Mouse (Mus musculus) midbrain, embryonic 14.5 days (tissue): ENCODE data around the gene Tedc1. TPM values are rescaled to one million over a fixed set of nuclear protein-coding genes. Genes with fewer than 3 reads are reported as not detected.

ENCODE experiments used
- ATAC-seq: fragments of 200-750 bp; cut with Nextera tagmentation; 2 replicates; pipeline ENCODE4 v1.8.0; 2017; ENCODE audit warnings: moderate number of reproducible peaks, moderate library complexity; ENCODE audit not compliant: low FRiP score, low TSS enrichment
- DNase-seq: peaks from one replicate; pipeline ENCODE4 v3.0.0-alpha.2; 2015
- H3K27ac ChIP-seq: fragments of 300-500 bp; sonication (generic); replicated peaks from 2 replicates; pipeline ENCODE4 v1.5.1; 2014; ENCODE audit warnings: mild to moderate bottlenecking, low read depth, low read length, moderate library complexity
- H3K27me3 ChIP-seq: fragments of 300-500 bp; sonication (generic); 2 replicates; pipeline ENCODE4 v1.6.1; 2014; ENCODE audit warnings: low read length, control low read depth, mixed read lengths; ENCODE audit not compliant: control insufficient read depth, insufficient read depth
- H3K36me3 ChIP-seq: fragments of 300-500 bp; sonication (generic); 2 replicates; pipeline ENCODE4 v1.6.1; 2014; ENCODE audit warnings: low read length, control low read depth; ENCODE audit not compliant: control insufficient read depth, insufficient read depth
- H3K4me1 ChIP-seq: fragments of 300-500 bp; sonication (generic); 2 replicates; pipeline ENCODE4 v1.6.1; 2014; ENCODE audit warnings: mild to moderate bottlenecking, antibody characterized with exemption, low read length, control low read depth; ENCODE audit not compliant: control insufficient read depth, insufficient read depth
- H3K4me2 ChIP-seq: fragments of 300-500 bp; sonication (generic); 2 replicates; pipeline ENCODE4 v1.6.1; 2014; ENCODE audit warnings: mild to moderate bottlenecking, low read length, moderate library complexity
- H3K4me3 ChIP-seq: fragments of 300-500 bp; sonication (generic); replicated peaks from 2 replicates; pipeline ENCODE4 v1.5.1; 2014; ENCODE audit warnings: low read depth, low read length
- H3K9ac ChIP-seq: fragments of 300-500 bp; sonication (generic); replicated peaks from 2 replicates; pipeline ENCODE4 v1.6.1; 2014; ENCODE audit warnings: mild to moderate bottlenecking, low read length, moderate library complexity
- H3K9me3 ChIP-seq: fragments of 300-500 bp; sonication (generic); 2 replicates; pipeline ENCODE4 v1.6.1; 2016; ENCODE audit warnings: low read length, control low read depth, mixed read lengths; ENCODE audit not compliant: control insufficient read depth
- WGBS: fragments of 180-500 bp; shearing (Covaris S2); extraction: QIAGEN DNeasy Blood & Tissue Kit; methylation state at CpG from one replicate; pipeline ENCODE4 v1.1.7; 2014; 5-methylcytosine and 5-hydroxymethylcytosine counted together
- polyA plus RNA-seq: library from polyadenylated mRNA; unstranded; fragments of >200 nt; fragmentation: Nextera tagmentation; extraction: Ambion mirVana; gene quantifications from 2 replicates; pipeline ENCODE4 v1.2.1, GENCODE M21; 2014

Gene Tedc1
- polyA plus RNA-seq, 1 experiment from 2014 or later, result 14.1 TPM

GRCm38 (mm10) chr12:113149896-113150295, 6.3 kb upstream of the Tedc1 start:
- peaks cover 14% of the 10 kb centered on the region; the same call in 1 of the 2 replicates for H3K27me3 ChIP-seq

DNA sequence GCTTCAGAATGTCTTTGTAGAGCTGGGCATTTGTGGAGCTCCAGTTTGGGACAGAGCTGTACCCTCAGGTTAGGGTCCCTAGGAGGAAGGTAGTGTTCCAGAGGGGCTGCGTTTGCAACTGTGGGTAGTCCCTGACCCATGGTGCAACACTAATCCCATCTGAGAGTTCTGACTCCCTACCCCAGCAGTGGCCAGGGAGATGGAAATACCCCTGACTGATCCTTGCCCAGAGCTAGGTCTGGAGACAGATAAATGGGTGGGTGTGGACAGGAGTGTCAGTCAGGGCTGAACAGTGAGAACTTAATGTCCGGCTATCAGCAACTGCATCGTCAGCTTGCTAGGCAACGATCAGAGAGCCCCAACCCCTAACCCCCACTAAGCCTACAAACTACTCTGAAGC, 5.6 kb upstream of the Tedc1 start:
- WGBS, result 73% methylated on average over 4 of the region's 4 CpGs
- Histone ChIP-seq H3K27ac (no peak overlapping the region), H3K9ac (no peak overlapping the region), H3K4me2 (no peak overlapping the region), H3K9me3 (no peaks in the 10 kb centered on the region), H3K4me1 (peaks cover 21% of the 10 kb centered on the region), H3K4me3 (no peak overlapping the region), H3K36me3 (0 out of 2 replicates have a peak, but pooled peaks cover 3% of the 10 kb centered on the region), H3K27me3 (peaks cover 14% of the 10 kb centered on the region; the same call in 1 of the 2 replicates)
- ATAC-seq, result no peak
- no peak for DNase-seq

More at GRCm38 (mm10) chr12:113149896-113150295, 6.3 kb upstream of the Tedc1 start:
- Histone ChIP-seq H3K4me2 (no peak overlapping the region), H3K4me1 (peaks cover 14% of the 10 kb centered on the region), H3K9me3 (no peaks in the 10 kb centered on the region), H3K36me3 (peaks cover 10% of the 10 kb centered on the region; the same call in 1 of the 2 replicates), H3K4me3 (no peak overlapping the region), H3K9ac (no peak overlapping the region), H3K27ac (no peak overlapping the region)
- 76% methylated on average over 3 of the region's 3 CpGs for WGBS
- DNase-seq, result no peak
- ATAC-seq, result no peak

- DNase-seq, result no peak
- Histone ChIP-seq H3K9ac (no peak overlapping the region), H3K4me1 (peaks cover 22% of the 10 kb centered on the region), H3K4me2 (no peak overlapping the region), H3K27ac (no peak overlapping the region), H3K27me3 (peaks cover 14% of the 10 kb centered on the region; the same call in 1 of the 2 replicates), H3K4me3 (no peak overlapping the region), H3K36me3 (no peaks in the 10 kb centered on the region), H3K9me3 (no peaks in the 10 kb centered on the region)
- WGBS, result 84% methylated on average over 8 of the region's 8 CpGs
- ATAC-seq, result no peak
These were observed 5.2 kb upstream of the Tedc1 start for GRCm38 (mm10) chr12:113151046-113151445.

GRCm38 (mm10) chr12:113151661-113152271, 4.5 kb upstream of the Tedc1 start:
- Histone ChIP-seq H3K9me3 (no peaks in the 10 kb centered on the region), H3K27me3 (peaks cover 14% of the 10 kb centered on the region; the same call in 1 of the 2 replicates), H3K4me2 (peak overlapping the region; percentile 58), H3K36me3 (no peaks in the 10 kb centered on the region), H3K4me3 (peak overlapping the region; percentile 30), H3K9ac (peak overlapping the region; percentile 21; the same call in 1 of the 2 replicates), H3K4me1 (peaks cover 18% of the 10 kb centered on the region), H3K27ac (no peak overlapping the region)
- ATAC-seq (no peak), DNase-seq (peak; percentile 47)
- 1% methylated on average over 36 of the region's 36 CpGs for WGBS

DNA sequence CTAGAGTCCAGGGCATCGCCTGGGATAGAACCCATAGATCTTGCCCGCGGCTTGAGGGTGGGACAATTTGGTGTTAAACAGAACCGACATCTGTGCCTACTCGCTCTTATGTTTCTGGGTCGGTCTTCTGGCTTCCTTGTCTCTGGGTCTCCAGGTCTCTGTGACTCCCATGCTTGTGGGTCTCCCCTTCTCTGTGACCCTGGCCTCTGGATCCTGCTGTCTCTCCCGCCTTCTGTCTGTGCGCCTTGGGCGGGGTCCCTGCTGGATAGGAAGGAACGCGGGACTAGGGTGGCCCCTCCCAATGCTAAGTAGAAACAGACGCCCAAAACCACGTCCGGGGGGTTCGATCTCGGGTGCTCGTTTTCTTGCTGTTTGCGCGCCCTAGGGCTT, 4.0 kb upstream of the Tedc1 start:
- peak overlapping the region; percentile 30 for H3K4me3 ChIP-seq
- ATAC-seq (no peak), DNase-seq (no peak)
- peaks cover 20% of the 10 kb centered on the region for H3K4me1 ChIP-seq
- H3K27ac ChIP-seq, result no peak overlapping the region
- H3K9ac ChIP-seq, result no peak overlapping the region; the same call in 1 of the 2 replicates
- peak overlapping the region; percentile 58 for H3K4me2 ChIP-seq
- peaks cover 14% of the 10 kb centered on the region; the same call in 1 of the 2 replicates for H3K27me3 ChIP-seq
- H3K9me3 ChIP-seq, result no peaks in the 10 kb centered on the region
- 32% methylated on average over 19 of the region's 19 CpGs for WGBS
- H3K36me3 ChIP-seq, result no peaks in the 10 kb centered on the region

- no peak overlapping the region for H3K9ac ChIP-seq
- H3K27ac ChIP-seq, result no peak overlapping the region
- H3K4me2 ChIP-seq, result no peak overlapping the region
- no peaks in the 10 kb centered on the region for H3K9me3 ChIP-seq
- ATAC-seq, result no peak
- no peak overlapping the region for H3K4me3 ChIP-seq
- peaks cover 20% of the 10 kb centered on the region for H3K4me1 ChIP-seq
- H3K36me3 ChIP-seq, result no peaks in the 10 kb centered on the region
- WGBS, result 77% methylated on average over 6 of the region's 6 CpGs
- DNase-seq, result no peak
- peaks cover 14% of the 10 kb centered on the region; the same call in 1 of the 2 replicates for H3K27me3 ChIP-seq
These were observed 3.2 kb upstream of the Tedc1 start for GRCm38 (mm10) chr12:113152991-113153525.

GRCm38 (mm10) chr12:113153971-113154370, 2.2 kb upstream of the Tedc1 start:
- 92% methylated on average over 7 of the region's 7 CpGs for WGBS

GRCm38 (mm10) chr12:113154747-113155075, 1.5 kb upstream of the Tedc1 start:
- 80% methylated on average over 6 of the region's 6 CpGs for WGBS
- Histone ChIP-seq H3K27ac (no peak overlapping the region), H3K27me3 (peaks cover 14% of the 10 kb centered on the region; the same call in 1 of the 2 replicates), H3K4me3 (0 out of 2 replicates have a peak overlapping the region, but pooled peaks have one; percentile 61), H3K9me3 (no peaks in the 10 kb centered on the region), H3K36me3 (no peaks in the 10 kb centered on the region), H3K4me2 (peak overlapping the region; percentile 75), H3K9ac (0 out of 2 replicates have a peak overlapping the region, but pooled peaks have one; percentile 47), H3K4me1 (peaks cover 20% of the 10 kb centered on the region)
- no peak for DNase-seq
- no peak for ATAC-seq

More at GRCm38 (mm10) chr12:113153971-113154370, 2.2 kb upstream of the Tedc1 start:
- Histone ChIP-seq H3K27ac (no peak overlapping the region), H3K4me1 (peaks cover 20% of the 10 kb centered on the region), H3K4me3 (no peak overlapping the region), H3K36me3 (no peaks in the 10 kb centered on the region), H3K9me3 (no peaks in the 10 kb centered on the region), H3K27me3 (peaks cover 14% of the 10 kb centered on the region; the same call in 1 of the 2 replicates), H3K4me2 (no peak overlapping the region), H3K9ac (no peak overlapping the region)
- ATAC-seq (no peak), DNase-seq (no peak)
